27 mouse cellular contexts compared by ENCODE assay signal in genomic region chr7:101951648-101952047, GRCm38 (mm10). TPM values are rescaled to one million over a fixed set of nuclear protein-coding genes. Genes with fewer than 3 reads are reported as not detected.
DNase-seq lines count a peak whose midpoint lies in the region; ATAC-seq and TF ChIP-seq lines count a peak whose summit lies in the region.
"Had no signal": no experiment of that assay in that cellular context is flagged by ENCODE, and none has a peak within 500 bp of the region (broad histone marks: within the 10 kb centered on the region; RNA-seq: fewer than 3 reads in every experiment).

No protein-coding gene starts in this region.

- no peak for ATAC-seq in kidney, embryonic 16.5 days (ENCODE audit: low FRiP score, low TSS enrichment)
- no peak for ATAC-seq in lung, postnatal 0 days
- ATAC-seq: forebrain, embryonic 14.5 days; liver, postnatal 0 days; midbrain, embryonic 13.5 days had no signal

- no peak for TF ChIP-seq CTCF in lung, postnatal 0 days (IDR thresholded peaks at IDR 0.05)

- H3K27ac ChIP-seq in heart, embryonic 10.5 days, result no peak overlapping the region
- H3K27ac ChIP-seq in kidney, embryonic 16.5 days (ENCODE audit: low read length), result peak overlapping the region; percentile 58; the same call in 1 of the 2 replicates
- H3K27ac ChIP-seq in lung, postnatal 0 days (ENCODE audit: low read length), result no peak overlapping the region
- H3K27ac ChIP-seq in midbrain, embryonic 10.5 days (replicated peaks), result no peak overlapping the region
- H3K27ac ChIP-seq: hindbrain, embryonic 12.5 days; limb, embryonic 10.5 days; midbrain, embryonic 13.5 days had no signal

- no peak for TF ChIP-seq EP300 in lung, postnatal 0 days (IDR thresholded peaks at IDR 0.05)

- 75% methylated on average over 1 of the region's 1 CpGs for WGBS in heart, embryonic 10.5 days
- WGBS in kidney, embryonic 16.5 days, result 68% methylated on average over 1 of the region's 1 CpGs
- WGBS in lung, postnatal 0 days, result 29% methylated on average over 1 of the region's 1 CpGs
- WGBS in midbrain, embryonic 10.5 days, result 89% methylated on average over 1 of the region's 1 CpGs

- H3K9ac ChIP-seq in kidney, embryonic 16.5 days (replicated peaks; ENCODE audit: low read length), result no peak overlapping the region
- no peak overlapping the region for H3K9ac ChIP-seq in lung, postnatal 0 days (replicated peaks; ENCODE audit: low read depth)
- H3K9ac ChIP-seq: hindbrain, embryonic 12.5 days; liver, postnatal 0 days; midbrain, embryonic 13.5 days had no signal

- H3K4me1 ChIP-seq in heart, embryonic 10.5 days, result peaks cover 7% of the 10 kb centered on the region; the same call in 1 of the 2 replicates
- H3K4me1 ChIP-seq in kidney, embryonic 16.5 days (ENCODE audit: insufficient read depth, low read length), result peaks cover 2% of the 10 kb centered on the region; the same call in 1 of the 2 replicates
- no peaks in the 10 kb centered on the region for H3K4me1 ChIP-seq in lung, postnatal 0 days (ENCODE audit: insufficient read depth, low read depth, low read length)
- H3K4me1 ChIP-seq in midbrain, embryonic 10.5 days, result 0 out of 2 replicates have a peak, but pooled peaks cover 3% of the 10 kb centered on the region
- H3K4me1 ChIP-seq: hindbrain, embryonic 12.5 days; limb, embryonic 10.5 days; midbrain, embryonic 13.5 days had no signal

- no peak overlapping the region for H3K4me3 ChIP-seq in heart, embryonic 10.5 days
- no peak overlapping the region for H3K4me3 ChIP-seq in kidney, embryonic 16.5 days (ENCODE audit: low read length)
- no peak overlapping the region for H3K4me3 ChIP-seq in lung, postnatal 0 days (ENCODE audit: low read depth, low read length)
- no peak overlapping the region for H3K4me3 ChIP-seq in midbrain, embryonic 10.5 days
- H3K4me3 ChIP-seq: hindbrain, embryonic 12.5 days; limb, embryonic 10.5 days; midbrain, embryonic 13.5 days had no signal

- no peaks in the 10 kb centered on the region for H3K36me3 ChIP-seq in heart, embryonic 10.5 days
- no peaks in the 10 kb centered on the region for H3K36me3 ChIP-seq in kidney, embryonic 16.5 days (ENCODE audit: insufficient read depth, low read length)
- no peaks in the 10 kb centered on the region for H3K36me3 ChIP-seq in lung, postnatal 0 days (ENCODE audit: insufficient read depth, low read length)
- H3K36me3 ChIP-seq in midbrain, embryonic 10.5 days, result peaks cover 6% of the 10 kb centered on the region; the same call in 1 of the 2 replicates
- H3K36me3 ChIP-seq: midbrain, embryonic 13.5 days had no signal

- no peaks in the 10 kb centered on the region for H3K9me3 ChIP-seq in heart, embryonic 10.5 days
- no peaks in the 10 kb centered on the region for H3K9me3 ChIP-seq in kidney, embryonic 16.5 days (ENCODE audit: low read length)
- H3K9me3 ChIP-seq in lung, postnatal 0 days (ENCODE audit: low read length), result no peaks in the 10 kb centered on the region
- H3K9me3 ChIP-seq in midbrain, embryonic 10.5 days (replicated peaks), result no peaks in the 10 kb centered on the region
- H3K9me3 ChIP-seq: hindbrain, embryonic 12.5 days; limb, embryonic 10.5 days; midbrain, embryonic 13.5 days had no signal

- no peaks in the 10 kb centered on the region for H3K27me3 ChIP-seq in heart, embryonic 10.5 days (ENCODE audit: insufficient read depth, poor library complexity, severe bottlenecking)
- H3K27me3 ChIP-seq in kidney, embryonic 16.5 days (ENCODE audit: insufficient read depth, low read length), result no peaks in the 10 kb centered on the region
- H3K27me3 ChIP-seq in lung, postnatal 0 days (replicated peaks; ENCODE audit: insufficient read depth, low read length), result no peaks in the 10 kb centered on the region
- no peaks in the 10 kb centered on the region for H3K27me3 ChIP-seq in midbrain, embryonic 10.5 days (ENCODE audit: low read depth, poor library complexity, severe bottlenecking)
- H3K27me3 ChIP-seq: hindbrain, embryonic 12.5 days; midbrain, embryonic 13.5 days had no signal

- no peak overlapping the region for H3K4me2 ChIP-seq in kidney, embryonic 16.5 days (replicated peaks; ENCODE audit: low read depth, low read length)
- no peak overlapping the region for H3K4me2 ChIP-seq in lung, postnatal 0 days (replicated peaks; ENCODE audit: low read depth, low read length)
- H3K4me2 ChIP-seq: hindbrain, embryonic 12.5 days; midbrain, embryonic 13.5 days had no signal

- DNase-seq in heart, embryonic 10.5 days (ENCODE audit: low spot score), result peak; percentile 24
- no peak for DNase-seq in heart, adult 18-20 months
- DNase-seq in kidney, postnatal 25 days, result no peak
- DNase-seq in lung, postnatal 0 days (ENCODE audit: low spot score), result peak; percentile 35
- no peak for DNase-seq in lung, postnatal 4 days
- no peak for DNase-seq in midbrain, embryonic 10.5 days (ENCODE audit: low spot score)
- DNase-seq in urinary bladder, postnatal 14 days (ENCODE audit: low spot score), result no peak
- DNase-seq: adrenal gland, postnatal 25 days; cerebellum, adult 8-10 months; cerebellum, postnatal 36 days; embryo, embryonic 11 days; liver; liver, postnatal 0 days; thymus, postnatal 25 days had no signal

RNA-seq across cellular contexts. Expression of gene Numa1, which starts 17.7 kb away (rescaled TPM):
- polyA plus RNA-seq in heart, embryonic 10.5 days (2016; fragmentation: Nextera tagmentation; extraction: Ambion mirVana), result 58.6 and 59.5 TPM in 2 replicates
- 10 to 100 TPM; 89.0 to 95.0 TPM for total RNA-seq in heart, adult 18-20 months (2021)
- 72.1 and 75.6 TPM in 2 replicates for polyA plus RNA-seq in kidney, embryonic 16.5 days (2015; fragmentation: Nextera tagmentation; extraction: Ambion mirVana)
- 31.6 and 38.0 TPM in 2 replicates for polyA plus RNA-seq in lung, postnatal 0 days (2015; fragmentation: Nextera tagmentation; extraction: Ambion mirVana)
- 76.9 and 91.8 TPM in 2 replicates for polyA plus RNA-seq in midbrain, embryonic 10.5 days (2016; fragmentation: Nextera tagmentation; extraction: Ambion mirVana)

RNA-seq across cellular contexts. Expression of gene Lrrc51, which starts 18.0 kb away (rescaled TPM):
- polyA plus RNA-seq in heart, embryonic 10.5 days (2016; fragmentation: Nextera tagmentation; extraction: Ambion mirVana), result 7.6 and 9.4 TPM in 2 replicates
- 1 to 10 TPM; 4.1 to 5.7 TPM for total RNA-seq in heart, adult 18-20 months (2021)
- 10.8 and 13.9 TPM in 2 replicates for polyA plus RNA-seq in kidney, embryonic 16.5 days (2015; fragmentation: Nextera tagmentation; extraction: Ambion mirVana)
- polyA plus RNA-seq in lung, postnatal 0 days (2015; fragmentation: Nextera tagmentation; extraction: Ambion mirVana), result 41.5 and 46.1 TPM in 2 replicates
- polyA plus RNA-seq in midbrain, embryonic 10.5 days (2016; fragmentation: Nextera tagmentation; extraction: Ambion mirVana), result 10.6 and 12.7 TPM in 2 replicates

RNA-seq across cellular contexts. Expression of gene Tomt, which starts 45.5 kb away (rescaled TPM):
- 0.41 and 0.63 TPM in 2 replicates for polyA plus RNA-seq in heart, embryonic 10.5 days (2016; fragmentation: Nextera tagmentation; extraction: Ambion mirVana)
- not detected for total RNA-seq in heart, adult 18-20 months (2021)
- 0.33 and 0.59 TPM in 2 replicates for polyA plus RNA-seq in kidney, embryonic 16.5 days (2015; fragmentation: Nextera tagmentation; extraction: Ambion mirVana)
- polyA plus RNA-seq in lung, postnatal 0 days (2015; fragmentation: Nextera tagmentation; extraction: Ambion mirVana), result 0.05 and 0.17 TPM in 2 replicates
- polyA plus RNA-seq in midbrain, embryonic 10.5 days (2016; fragmentation: Nextera tagmentation; extraction: Ambion mirVana), result 0.37 and 0.87 TPM in 2 replicates
- total RNA-seq: adrenal gland, postnatal 25 days; gastrocnemius, adult 8-10 months; granulocyte monocyte progenitor cell, adult 5-6 weeks; heart, postnatal 14 days; layer of hippocampus, adult 18-20 months; layer of hippocampus, postnatal 25 days; megakaryocyte progenitor cell, adult 5-6 weeks; monocyte, adult 5-6 weeks had no signal
- polyA plus RNA-seq: small intestine, adult 2 months had no signal

RNA-seq across cellular contexts. Expression of gene Lamtor1, which starts 45.9 kb away (rescaled TPM):
- 169 and 176 TPM in 2 replicates for polyA plus RNA-seq in heart, embryonic 10.5 days (2016; fragmentation: Nextera tagmentation; extraction: Ambion mirVana)
- 100 to 1,000 TPM; 117 TPM for total RNA-seq in heart, adult 18-20 months (2021)
- polyA plus RNA-seq in kidney, embryonic 16.5 days (2015; fragmentation: Nextera tagmentation; extraction: Ambion mirVana), result 174 and 183 TPM in 2 replicates
- polyA plus RNA-seq in lung, postnatal 0 days (2015; fragmentation: Nextera tagmentation; extraction: Ambion mirVana), result 131 and 153 TPM in 2 replicates
- 164 and 166 TPM in 2 replicates for polyA plus RNA-seq in midbrain, embryonic 10.5 days (2016; fragmentation: Nextera tagmentation; extraction: Ambion mirVana)

Comparison
In these comparisons a context has a peak if more than half of its experiments do, and no peak if none do; other contexts are left out.
1. DNase-seq: peak in heart, embryonic 10.5 days (single experiment) and lung, postnatal 0 days (single experiment); none in heart, adult 18-20 months (0 of 2), kidney, postnatal 25 days (0 of 2), lung, postnatal 4 days (0 of 2), midbrain, embryonic 10.5 days (single experiment) and urinary bladder, postnatal 14 days (single experiment).